Mouse (Mus musculus) hindbrain, embryonic 14.5 days (tissue): ENCODE results near the gene Cd247. TPM values are rescaled to one million over a fixed set of nuclear protein-coding genes. Genes with fewer than 3 reads are reported as not detected.
A peak's percentile ranks its signal among the peaks of the same experiment; 100 is the strongest.

Experiments
- ATAC-seq: fragments of 200-750 bp; cut with Nextera tagmentation; 2 replicates; pipeline ENCODE4 v1.8.0; 2017; ENCODE audit warnings: moderate number of reproducible peaks, mild to moderate bottlenecking, moderate TSS enrichment, moderate library complexity; ENCODE audit not compliant: low FRiP score
- DNase-seq: peaks from one replicate; pipeline ENCODE4 v3.0.0-alpha.2; 2015; ENCODE audit warnings: low spot score
- H3K27ac ChIP-seq: fragments of 300-500 bp; sonication (generic); 2 replicates; pipeline ENCODE4 v1.5.1; 2014; ENCODE audit warnings: mild to moderate bottlenecking, moderate library complexity
- H3K27me3 ChIP-seq: fragments of 300-500 bp; sonication (generic); 2 replicates; pipeline ENCODE4 v1.6.1; 2014; ENCODE audit warnings: mild to moderate bottlenecking, low read length, mixed read lengths; ENCODE audit not compliant: control insufficient read depth, insufficient read depth
- H3K36me3 ChIP-seq: fragments of 300-500 bp; sonication (generic); replicated peaks from 2 replicates; pipeline ENCODE4 v1.6.1; 2014; ENCODE audit not compliant: control insufficient read depth, insufficient read depth
- H3K4me1 ChIP-seq: fragments of 300-500 bp; sonication (generic); replicated peaks from 2 replicates; pipeline ENCODE4 v1.6.1; 2014; ENCODE audit warnings: antibody characterized with exemption, low read length, mixed read lengths; ENCODE audit not compliant: control insufficient read depth, insufficient read depth
- H3K4me2 ChIP-seq: fragments of 300-500 bp; sonication (generic); replicated peaks from 2 replicates; pipeline ENCODE4 v1.6.1; 2014; ENCODE audit warnings: mild to moderate bottlenecking, moderate library complexity
- H3K4me3 ChIP-seq: fragments of 300-500 bp; sonication (generic); replicated peaks from 2 replicates; pipeline ENCODE4 v1.5.1; 2014; ENCODE audit warnings: mild to moderate bottlenecking, low read length
- H3K9ac ChIP-seq: fragments of 300-500 bp; sonication (generic); 2 replicates; pipeline ENCODE4 v1.6.1; 2014
- H3K9me3 ChIP-seq: fragments of 300-500 bp; sonication (generic); 2 replicates; pipeline ENCODE4 v1.6.1; 2016; ENCODE audit warnings: low read length; ENCODE audit not compliant: control insufficient read depth
- WGBS: fragments of 180-500 bp; shearing (Covaris S2); extraction: QIAGEN DNeasy Blood & Tissue Kit; methylation state at CpG from one replicate; pipeline ENCODE4 v1.1.7; 2014; 5-methylcytosine and 5-hydroxymethylcytosine counted together
- polyA plus RNA-seq: library from polyadenylated mRNA; unstranded; fragments of >200 nt; fragmentation: Nextera tagmentation; extraction: Ambion mirVana; gene quantifications from 2 replicates; pipeline ENCODE4 v1.2.1, GENCODE M21; 2014

Cd247 gene
- polyA plus RNA-seq, 1 experiment from 2014 or later: 0.54 TPM

DNA sequence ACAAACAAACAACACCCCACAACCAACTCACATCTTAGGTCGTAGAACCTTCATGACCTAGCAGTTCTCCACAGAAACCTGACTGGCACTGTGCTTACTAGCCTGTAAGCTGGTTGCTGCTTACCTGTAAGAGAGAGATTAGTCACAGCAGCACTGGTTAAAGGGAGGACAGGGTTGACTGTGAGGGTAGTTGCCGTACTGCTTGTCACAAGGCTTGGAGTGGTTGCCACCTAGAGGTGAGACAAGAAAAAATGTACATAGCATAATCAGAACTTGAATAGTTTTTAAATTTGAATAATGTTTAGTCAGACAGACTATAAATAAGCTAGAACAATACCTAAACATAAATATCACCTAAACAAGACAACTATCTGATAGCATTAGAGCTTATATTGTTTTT lies 103.2 kb downstream of the Cd247 start:
- ATAC-seq (no peak), DNase-seq (no peak)
- Histone ChIP-seq H3K36me3 (peaks cover 70% of the 10 kb centered on the region), H3K27me3 (no peaks in the 10 kb centered on the region), H3K9ac (no peak overlapping the region), H3K4me2 (no peak overlapping the region), H3K9me3 (no peaks in the 10 kb centered on the region), H3K27ac (no peak overlapping the region), H3K4me3 (no peak overlapping the region), H3K4me1 (no peaks in the 10 kb centered on the region)
- WGBS: 80% methylated on average over 2 of the region's 2 CpGs

DNA sequence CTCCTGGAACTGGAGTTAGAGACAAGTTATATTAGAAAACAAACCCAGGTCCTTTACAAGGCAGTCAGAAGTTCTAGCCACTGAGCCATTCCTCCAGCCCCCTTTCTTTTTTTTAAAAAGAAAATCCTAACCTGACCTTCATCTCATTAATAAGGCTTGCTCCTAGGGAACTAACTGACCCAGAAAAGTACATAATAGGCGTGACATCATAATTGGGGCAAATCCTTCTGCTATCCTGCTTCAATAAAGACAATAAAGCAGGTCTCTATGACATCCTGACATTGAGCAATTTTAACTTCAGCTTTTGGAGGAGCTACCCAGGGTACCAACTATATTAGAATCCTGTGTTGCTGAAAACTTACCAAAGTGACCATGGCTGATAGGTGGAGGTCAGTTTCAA lies 115.1 kb downstream of the Cd247 start:
- Histone ChIP-seq H3K4me2 (no peak overlapping the region), H3K27me3 (no peaks in the 10 kb centered on the region), H3K27ac (no peak overlapping the region), H3K4me3 (no peak overlapping the region), H3K9ac (no peak overlapping the region), H3K4me1 (no peaks in the 10 kb centered on the region), H3K36me3 (peaks cover 80% of the 10 kb centered on the region), H3K9me3 (no peaks in the 10 kb centered on the region)
- DNase-seq (no peak), ATAC-seq (no peak)
- WGBS: 74% methylated on average over 1 of the region's 1 CpGs

DNA sequence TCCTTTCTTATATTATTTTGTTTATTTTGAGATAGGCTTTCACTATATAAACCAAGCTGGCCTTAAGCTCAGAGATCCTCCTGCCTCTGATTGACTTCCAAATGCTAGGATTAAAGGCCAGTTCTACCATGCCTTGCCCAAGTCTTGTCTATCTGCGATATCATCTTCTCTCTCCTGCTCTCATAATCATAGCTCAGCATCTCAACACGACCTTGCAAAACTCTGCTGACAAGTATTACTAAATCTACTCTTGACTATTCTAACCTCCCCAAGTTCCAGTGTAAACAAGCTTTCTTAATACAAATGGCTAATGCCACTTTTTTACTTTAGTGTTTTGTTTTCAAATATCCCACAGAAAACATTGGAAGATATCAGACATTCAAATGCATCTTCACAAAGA lies 119.7 kb downstream of the Cd247 start:
- H3K9ac ChIP-seq: no peak overlapping the region
- H3K4me1 ChIP-seq: no peaks in the 10 kb centered on the region
- no peak overlapping the region for H3K4me2 ChIP-seq
- no peak overlapping the region for H3K4me3 ChIP-seq
- H3K9me3 ChIP-seq: no peaks in the 10 kb centered on the region
- 97% methylated on average over 2 of the region's 2 CpGs for whole genome bisulfite sequencing
- no peak for ATAC-seq
- H3K27me3 ChIP-seq: no peaks in the 10 kb centered on the region
- no peak overlapping the region for H3K27ac ChIP-seq
- no peak for DNase-seq
- peaks cover 55% of the 10 kb centered on the region for H3K36me3 ChIP-seq

DNA sequence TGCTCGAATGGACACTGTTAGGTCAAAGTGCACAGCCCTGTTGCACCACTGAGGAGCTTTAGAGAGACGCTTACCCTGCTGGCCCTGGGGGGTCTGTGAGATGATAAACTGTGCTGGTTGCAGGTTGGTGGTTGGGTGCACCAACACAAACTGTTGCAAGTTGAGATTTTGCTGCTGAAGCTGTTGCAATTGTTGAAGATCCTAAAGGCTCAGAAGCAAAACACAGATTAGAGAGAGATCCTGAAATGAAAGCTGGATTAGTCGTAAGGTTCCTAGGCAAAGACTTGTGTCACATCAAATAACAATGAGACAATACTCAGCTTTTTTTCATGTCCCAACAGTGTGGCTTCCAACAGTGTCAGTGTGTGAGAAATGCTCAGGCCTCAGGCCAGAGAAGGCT lies 120.3 kb downstream of the Cd247 start:
- Histone ChIP-seq H3K27me3 (no peaks in the 10 kb centered on the region), H3K9me3 (no peaks in the 10 kb centered on the region), H3K36me3 (peaks cover 50% of the 10 kb centered on the region), H3K4me3 (no peak overlapping the region), H3K4me1 (0 out of 2 replicates have a peak, but pooled peaks cover 2% of the 10 kb centered on the region), H3K4me2 (no peak overlapping the region), H3K9ac (no peak overlapping the region), H3K27ac (no peak overlapping the region)
- ATAC-seq (no peak), DNase-seq (no peak)
- 69% methylated on average over 3 of the region's 3 CpGs for WGBS

DNA sequence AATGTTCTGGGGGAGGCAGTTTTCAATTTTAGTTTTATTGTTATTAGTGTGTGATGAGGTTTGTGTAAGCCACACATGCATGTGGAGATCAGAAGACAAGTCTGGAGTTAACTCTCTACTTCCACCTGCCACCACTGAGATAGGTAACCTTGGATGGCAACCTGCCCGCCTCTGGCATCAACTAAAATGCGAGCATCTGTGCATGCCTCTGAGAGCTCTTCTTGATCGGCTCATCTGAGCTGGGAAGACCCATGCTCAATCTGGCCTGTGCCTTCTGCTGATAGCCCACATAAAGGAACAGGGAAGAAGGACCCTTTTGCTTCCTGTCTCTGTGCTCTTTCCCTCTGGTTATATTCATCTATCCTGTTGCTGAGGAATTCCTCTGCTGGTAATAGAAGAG lies 121.0 kb downstream of the Cd247 start:
- no peak for ATAC-seq

DNA sequence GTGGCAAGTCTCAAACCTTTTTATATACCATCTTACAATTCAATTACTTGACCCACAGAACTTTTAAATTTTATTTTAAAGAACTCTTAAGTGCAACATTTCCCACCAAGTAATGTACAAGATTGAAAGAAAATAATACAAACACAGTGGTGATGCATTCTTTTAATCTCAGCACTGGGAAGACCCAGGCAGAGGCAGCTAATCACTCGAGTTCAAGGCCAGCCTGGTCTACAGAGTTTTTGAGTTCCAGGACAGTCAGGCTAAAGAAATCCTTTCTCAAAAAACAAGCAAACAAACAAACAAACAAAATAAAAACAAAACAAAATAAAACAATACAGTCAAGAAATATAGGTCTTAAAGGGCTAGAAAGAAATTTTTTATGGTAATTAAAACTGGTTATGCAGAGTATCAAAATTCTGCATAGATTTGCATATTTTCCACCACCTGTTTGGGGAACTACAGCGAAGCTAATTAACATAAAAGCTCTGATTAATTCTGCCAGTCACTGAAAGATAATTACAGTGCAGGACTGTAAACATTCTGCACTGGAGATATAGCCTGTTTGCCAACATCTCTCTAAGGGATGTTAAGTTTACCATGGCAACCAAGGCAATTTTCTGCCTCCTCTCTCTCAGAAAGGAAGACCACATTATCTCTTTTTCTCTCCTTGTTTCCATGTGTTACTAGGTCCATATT lies 125.4 kb downstream of the Cd247 start:
- 39% methylated on average over 2 of the region's 2 CpGs for WGBS
- Histone ChIP-seq H3K9me3 (no peaks in the 10 kb centered on the region), H3K27ac (peak overlapping the region; percentile 60; the same call in 1 of the 2 replicates), H3K9ac (no peak overlapping the region), H3K36me3 (peaks cover 14% of the 10 kb centered on the region), H3K4me2 (0 out of 2 replicates have a peak overlapping the region, but pooled peaks have one; percentile 1), H3K27me3 (no peaks in the 10 kb centered on the region), H3K4me1 (peaks cover 8% of the 10 kb centered on the region), H3K4me3 (no peak overlapping the region)
- ATAC-seq (peak; percentile 84), DNase-seq (peak; percentile 71)

More for the DNA sequence above, 121.0 kb downstream of the Cd247 start:
- Histone ChIP-seq H3K36me3 (peaks cover 43% of the 10 kb centered on the region), H3K4me2 (no peak overlapping the region), H3K4me3 (no peak overlapping the region), H3K27me3 (no peaks in the 10 kb centered on the region), H3K27ac (no peak overlapping the region), H3K4me1 (peaks cover 5% of the 10 kb centered on the region), H3K9me3 (no peaks in the 10 kb centered on the region), H3K9ac (no peak overlapping the region)
- no peak for DNase-seq
- WGBS: 86% methylated on average over 3 of the region's 3 CpGs

DNA sequence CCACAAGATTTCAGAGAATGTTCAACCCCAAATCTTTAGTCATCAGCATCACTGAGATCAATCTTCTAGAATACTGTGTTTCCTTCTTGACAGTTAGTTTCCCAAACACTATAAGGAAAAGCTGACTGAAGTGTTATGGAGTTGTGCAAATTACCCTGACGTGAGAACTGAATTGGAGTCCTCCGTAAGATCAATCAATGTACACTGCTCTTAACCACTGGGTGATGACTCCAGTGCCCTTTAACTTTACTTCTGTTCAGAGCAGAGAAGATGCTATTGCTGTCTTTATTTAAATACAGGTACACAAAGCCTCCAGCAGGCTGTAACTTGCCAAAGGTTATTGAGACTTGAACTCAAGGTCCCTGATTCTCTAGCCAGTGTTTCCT lies 125.9 kb downstream of the Cd247 start:
- WGBS: 34% methylated on average over 2 of the region's 2 CpGs
- no peak overlapping the region for H3K9ac ChIP-seq
- peak overlapping the region; percentile 60 for H3K27ac ChIP-seq
- DNase-seq: no peak
- H3K27me3 ChIP-seq: no peaks in the 10 kb centered on the region
- H3K4me3 ChIP-seq: no peak overlapping the region
- H3K9me3 ChIP-seq: no peaks in the 10 kb centered on the region
- ATAC-seq: peak; percentile 46; the same call in 1 of the 2 replicates
- peaks cover 11% of the 10 kb centered on the region for H3K36me3 ChIP-seq
- H3K4me2 ChIP-seq: 0 out of 2 replicates have a peak overlapping the region, but pooled peaks have one; percentile 1
- peaks cover 8% of the 10 kb centered on the region for H3K4me1 ChIP-seq

DNA sequence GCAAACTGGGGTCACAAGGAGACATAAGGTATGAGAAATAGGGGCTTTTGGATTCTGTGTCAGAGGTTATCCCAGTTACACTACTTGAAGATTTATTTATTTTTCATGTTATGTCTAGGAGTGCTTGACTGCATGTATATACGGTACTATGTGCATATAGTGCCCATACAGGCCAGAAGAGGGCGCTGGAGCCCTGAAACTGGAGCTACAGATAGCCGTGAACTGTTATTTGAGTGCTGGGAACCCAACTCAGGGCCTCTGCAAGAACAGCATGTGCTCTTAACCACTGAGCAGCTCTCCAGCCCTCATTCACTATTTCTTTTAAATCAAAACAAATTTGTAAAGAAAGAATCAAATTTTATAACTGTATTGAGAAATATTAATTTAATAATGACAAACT lies 132.5 kb downstream of the Cd247 start:
- H3K9me3 ChIP-seq: no peaks in the 10 kb centered on the region
- ATAC-seq: no peak
- H3K27me3 ChIP-seq: no peaks in the 10 kb centered on the region
- H3K4me3 ChIP-seq: no peak overlapping the region
- H3K4me2 ChIP-seq: no peak overlapping the region
- 75% methylated on average over 3 of the region's 3 CpGs for WGBS
- no peaks in the 10 kb centered on the region for H3K4me1 ChIP-seq
- H3K9ac ChIP-seq: no peak overlapping the region
- no peak for DNase-seq
- H3K36me3 ChIP-seq: peaks cover 8% of the 10 kb centered on the region
- no peak overlapping the region for H3K27ac ChIP-seq

DNA sequence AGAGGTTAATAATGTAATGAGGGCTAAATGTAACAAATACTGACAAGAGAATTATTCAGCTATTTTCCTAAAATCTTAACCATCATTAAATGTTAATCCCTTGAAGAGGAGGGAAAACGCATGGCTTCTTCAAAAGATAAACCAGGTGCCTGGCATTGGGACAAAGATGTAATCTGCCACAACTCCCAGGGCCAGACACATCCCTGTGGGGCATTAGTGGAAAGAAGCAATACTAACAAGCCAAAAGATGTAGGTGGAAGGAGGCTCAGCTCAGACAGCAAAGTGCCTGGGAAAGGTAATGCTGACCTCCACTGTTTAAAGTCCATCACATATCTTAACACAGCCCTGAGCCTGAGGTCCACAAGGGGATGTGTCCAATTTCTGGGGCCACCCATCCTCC lies 134.0 kb downstream of the Cd247 start:
- no peaks in the 10 kb centered on the region for H3K27me3 ChIP-seq
- no peaks in the 10 kb centered on the region for H3K9me3 ChIP-seq
- WGBS: 97% methylated on average over 1 of the region's 1 CpGs
- ATAC-seq: no peak
- no peak overlapping the region for H3K4me2 ChIP-seq
- DNase-seq: no peak
- H3K4me3 ChIP-seq: no peak overlapping the region
- H3K9ac ChIP-seq: no peak overlapping the region
- no peaks in the 10 kb centered on the region for H3K4me1 ChIP-seq
- H3K27ac ChIP-seq: no peak overlapping the region
- no peaks in the 10 kb centered on the region for H3K36me3 ChIP-seq

DNA sequence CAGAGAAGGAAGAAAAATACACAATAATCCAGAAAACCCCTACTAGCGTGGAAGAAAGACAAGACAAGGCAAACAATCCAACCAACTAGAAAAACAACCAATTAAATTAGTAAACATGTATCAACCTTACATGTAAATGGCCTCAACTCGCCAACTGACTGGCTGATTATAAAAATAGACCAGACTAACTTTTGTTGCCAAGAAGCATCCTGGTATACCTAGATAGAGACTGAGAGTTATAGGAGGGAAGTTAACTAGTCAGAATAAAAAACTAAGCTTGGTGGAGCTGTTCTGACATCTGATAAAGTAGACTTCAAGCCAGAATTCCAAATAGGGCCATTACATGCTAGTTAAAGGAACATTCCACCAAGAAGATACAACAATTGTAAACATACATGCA lies 136.7 kb downstream of the Cd247 start:
- ATAC-seq: no peak
- no peaks in the 10 kb centered on the region for H3K9me3 ChIP-seq
- H3K27ac ChIP-seq: no peak overlapping the region
- H3K9ac ChIP-seq: no peak overlapping the region
- WGBS: 99% methylated on average over 2 of the region's 2 CpGs
- no peak for DNase-seq
- H3K27me3 ChIP-seq: no peaks in the 10 kb centered on the region
- H3K36me3 ChIP-seq: no peaks in the 10 kb centered on the region
- no peak overlapping the region for H3K4me2 ChIP-seq
- H3K4me3 ChIP-seq: no peak overlapping the region
- no peaks in the 10 kb centered on the region for H3K4me1 ChIP-seq
